ENCODE assay signal across 8 mouse cellular contexts in genomic region chr7:109613531-109614021, GRCm38 (mm10).
A peak's percentile ranks its signal among the peaks of the same experiment; 100 is the strongest.
DNase-seq lines count a peak whose midpoint lies in the region; ATAC-seq and TF ChIP-seq lines count a peak whose summit lies in the region.

No protein-coding gene starts in this region.

- H3K27ac ChIP-seq in heart, embryonic 10.5 days: peak overlapping the region; percentile 64
- peak overlapping the region; percentile 85 for H3K27ac ChIP-seq in stomach, postnatal 0 days (replicated peaks)

- no peak overlapping the region for H3K4me3 ChIP-seq in heart, embryonic 10.5 days
- no peak overlapping the region for H3K4me3 ChIP-seq in stomach, postnatal 0 days (ENCODE audit: low read depth, low read length)

- TF ChIP-seq CTCF in stomach, postnatal 0 days (IDR thresholded peaks at IDR 0.05; ENCODE audit: low read depth): no peak

- no peak for TF ChIP-seq EP300 in stomach, postnatal 0 days (optimal IDR thresholded peaks at IDR 0.05)

- 42% methylated on average over 5 of the region's 5 CpGs for WGBS in heart, embryonic 10.5 days
- 21% methylated on average over 5 of the region's 5 CpGs for WGBS in stomach, postnatal 0 days

- H3K4me2 ChIP-seq in stomach, postnatal 0 days (replicated peaks; ENCODE audit: low read depth): peak overlapping the region; percentile 65

- peaks cover 85% of the 10 kb centered on the region for H3K4me1 ChIP-seq in heart, embryonic 10.5 days
- H3K4me1 ChIP-seq in stomach, postnatal 0 days (replicated peaks; ENCODE audit: control insufficient read depth, insufficient read depth): 0 out of 2 replicates have a peak, but pooled peaks cover 2% of the 10 kb centered on the region

- no peaks in the 10 kb centered on the region for H3K9me3 ChIP-seq in heart, embryonic 10.5 days
- H3K9me3 ChIP-seq in stomach, postnatal 0 days (ENCODE audit: control insufficient read depth, low read length): no peaks in the 10 kb centered on the region

- H3K27me3 ChIP-seq in heart, embryonic 10.5 days (ENCODE audit: insufficient read depth, poor library complexity, severe bottlenecking): no peaks in the 10 kb centered on the region
- no peaks in the 10 kb centered on the region for H3K27me3 ChIP-seq in stomach, postnatal 0 days (ENCODE audit: control insufficient read depth, insufficient read depth, low read length)

- peak overlapping the region; percentile 41; the same call in 1 of the 2 replicates for H3K9ac ChIP-seq in stomach, postnatal 0 days (ENCODE audit: low read length)

- ATAC-seq in stomach, postnatal 0 days (ENCODE audit: low FRiP score, low TSS enrichment): peak; percentile 41; the same call in 1 of the 2 replicates

- H3K36me3 ChIP-seq in heart, embryonic 10.5 days: no peaks in the 10 kb centered on the region
- H3K36me3 ChIP-seq in stomach, postnatal 0 days (ENCODE audit: control insufficient read depth, insufficient read depth, low read length): no peaks in the 10 kb centered on the region

- peak; percentile 51 for DNase-seq in cerebellum, adult 11-12 months
- no peak for DNase-seq in cerebellum, postnatal 36 days
- DNase-seq in 3T3-L1 (ENCODE audit: low read depth, low spot score): peak; percentile 55
- DNase-seq in heart, embryonic 10.5 days (ENCODE audit: low spot score): no peak
- DNase-seq in kidney, postnatal 25 days: peak; percentile 18 to 47
- DNase-seq in stomach, postnatal 0 days (ENCODE audit: low spot score): peak; percentile 47
- no peak for DNase-seq in left cerebral cortex, adult 11 months (ENCODE audit: low spot score)
- no peak for DNase-seq in frontal cortex, postnatal 14 days (ENCODE audit: low spot score in 2 of 2)

Comparison
In these comparisons a context has a peak if more than half of its experiments do, and no peak if none do; other contexts are left out.
1. DNase-seq: peak in cerebellum, adult 11-12 months (single experiment), 3T3-L1 (single experiment), kidney, postnatal 25 days (2 of 2) and stomach, postnatal 0 days (single experiment); none in cerebellum, postnatal 36 days (0 of 2), heart, embryonic 10.5 days (single experiment), left cerebral cortex, adult 11 months (single experiment) and frontal cortex, postnatal 14 days (0 of 2).